ENCODE assay signal across 12 mouse cellular contexts in the genomic region with DNA sequence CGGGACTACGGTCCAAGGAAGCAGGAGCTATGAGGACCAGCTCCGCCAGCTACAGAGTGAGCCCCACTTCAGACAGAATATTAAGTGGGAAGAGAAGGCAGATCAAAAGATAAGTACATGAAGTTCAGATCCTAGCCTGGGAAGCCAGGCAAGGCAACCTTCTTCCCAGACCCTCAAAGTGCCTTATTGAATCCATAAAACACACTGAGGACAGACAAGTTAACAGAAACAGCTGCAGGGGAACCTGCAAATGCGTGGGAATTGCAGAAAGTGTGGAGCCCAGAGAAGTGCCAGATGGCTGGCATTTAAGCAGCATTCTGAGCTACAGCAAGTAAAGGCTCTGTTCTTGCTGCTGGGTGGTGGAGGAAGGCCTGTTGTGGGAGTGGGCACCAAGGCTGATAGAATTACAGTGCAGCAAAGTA. TPM values are rescaled to one million over a fixed set of nuclear protein-coding genes. Genes with fewer than 3 reads are reported as not detected.
DNase-seq lines count a peak whose midpoint lies in the region; ATAC-seq and TF ChIP-seq lines count a peak whose summit lies in the region.
"Had no signal": no experiment of that assay in that cellular context is flagged by ENCODE, and none has a peak within 500 bp of the region (broad histone marks: within the 10 kb centered on the region; RNA-seq: fewer than 3 reads in every experiment).

No protein-coding gene starts in this region.

- H3K4me3 ChIP-seq in hindbrain, embryonic 13.5 days: no peak overlapping the region
- no peak overlapping the region for H3K4me3 ChIP-seq in hindbrain, embryonic 10.5 days
- no peak overlapping the region for H3K4me3 ChIP-seq in forebrain, embryonic 13.5 days
- no peak overlapping the region for H3K4me3 ChIP-seq in olfactory bulb, adult 2 months (ENCODE audit: insufficient read depth, low read depth, low read length)
- H3K4me3 ChIP-seq: lung, embryonic 15.5 days had no signal

- no peak overlapping the region for H3K4me2 ChIP-seq in hindbrain, embryonic 13.5 days
- 0 out of 2 replicates have a peak overlapping the region, but pooled peaks have one; percentile 12 for H3K4me2 ChIP-seq in forebrain, embryonic 13.5 days
- H3K4me2 ChIP-seq: heart, embryonic 11.5 days; lung, embryonic 15.5 days had no signal

- H3K36me3 ChIP-seq in hindbrain, embryonic 13.5 days: peaks cover 4% of the 10 kb centered on the region; the same call in 1 of the 2 replicates
- H3K36me3 ChIP-seq in hindbrain, embryonic 10.5 days: peaks cover 4% of the 10 kb centered on the region; the same call in 1 of the 2 replicates
- H3K36me3 ChIP-seq in forebrain, embryonic 13.5 days (ENCODE audit: poor library complexity, severe bottlenecking): peaks cover 3% of the 10 kb centered on the region; the same call in 1 of the 2 replicates
- H3K36me3 ChIP-seq: lung, embryonic 15.5 days had no signal

- no peak overlapping the region for H3K9ac ChIP-seq in hindbrain, embryonic 13.5 days
- no peak overlapping the region for H3K9ac ChIP-seq in forebrain, embryonic 13.5 days
- H3K9ac ChIP-seq: lung, embryonic 15.5 days had no signal

- no peaks in the 10 kb centered on the region for H3K9me3 ChIP-seq in hindbrain, embryonic 13.5 days
- no peaks in the 10 kb centered on the region for H3K9me3 ChIP-seq in hindbrain, embryonic 10.5 days
- no peaks in the 10 kb centered on the region for H3K9me3 ChIP-seq in forebrain, embryonic 13.5 days (replicated peaks)
- H3K9me3 ChIP-seq: lung, embryonic 15.5 days had no signal

- TF ChIP-seq CTCF in olfactory bulb, adult 2 months (IDR thresholded peaks at IDR 0.05; ENCODE audit: insufficient read depth, low read depth, low read length): no peak

- WGBS in hindbrain, embryonic 13.5 days: 70% methylated on average over 4 of the region's 4 CpGs
- 82% methylated on average over 4 of the region's 4 CpGs for WGBS in hindbrain, embryonic 10.5 days
- WGBS in forebrain, embryonic 13.5 days: 31% methylated on average over 4 of the region's 4 CpGs
- WGBS in olfactory bulb, adult 2 months: 48% methylated on average over 4 of the region's 4 CpGs

- no peaks in the 10 kb centered on the region for H3K27me3 ChIP-seq in hindbrain, embryonic 13.5 days
- no peaks in the 10 kb centered on the region for H3K27me3 ChIP-seq in hindbrain, embryonic 10.5 days (ENCODE audit: insufficient read depth, poor library complexity, severe bottlenecking)
- no peaks in the 10 kb centered on the region for H3K27me3 ChIP-seq in forebrain, embryonic 13.5 days
- H3K27me3 ChIP-seq: CH12.LX; lung, embryonic 15.5 days had no signal

- no peak for DNase-seq in hindbrain, embryonic 10.5 days (ENCODE audit: low spot score)
- peak; percentile 49 to 76 for DNase-seq in layer of hippocampus, postnatal 14 days (ENCODE audit: low spot score in 2 of 2)
- no peak for DNase-seq in gastrocnemius, adult 8-10 months (ENCODE audit: low spot score in 2 of 2)
- DNase-seq in gastrocnemius, adult 18-20 months (ENCODE audit: low spot score): no peak
- DNase-seq in thymus, postnatal 36 days: no peak
- DNase-seq: kidney, postnatal 14 days had no signal

- H3K4me1 ChIP-seq in hindbrain, embryonic 13.5 days (replicated peaks): peaks cover 11% of the 10 kb centered on the region
- peaks cover 15% of the 10 kb centered on the region for H3K4me1 ChIP-seq in hindbrain, embryonic 10.5 days (replicated peaks)
- H3K4me1 ChIP-seq in forebrain, embryonic 13.5 days: peaks cover 28% of the 10 kb centered on the region
- peaks cover 6% of the 10 kb centered on the region for H3K4me1 ChIP-seq in olfactory bulb, adult 2 months (ENCODE audit: control insufficient read depth, insufficient read depth, low read length)
- H3K4me1 ChIP-seq: lung, embryonic 15.5 days had no signal

- peak overlapping the region; percentile 13; the same call in 1 of the 2 replicates for H3K27ac ChIP-seq in hindbrain, embryonic 13.5 days
- no peak overlapping the region for H3K27ac ChIP-seq in hindbrain, embryonic 10.5 days
- H3K27ac ChIP-seq in forebrain, embryonic 13.5 days: peak overlapping the region; percentile 70
- H3K27ac ChIP-seq in olfactory bulb, adult 2 months (ENCODE audit: insufficient read depth, low read depth, low read length): peak overlapping the region; percentile 74
- H3K27ac ChIP-seq: lung, embryonic 15.5 days had no signal

- ATAC-seq in hindbrain, embryonic 13.5 days (ENCODE audit: low FRiP score): no peak
- ATAC-seq in forebrain, embryonic 13.5 days: peak; percentile 56

- no peak for TF ChIP-seq POLR2A in olfactory bulb, adult 2 months (IDR thresholded peaks at IDR 0.05; ENCODE audit: insufficient read depth, low read depth, low read length)

RNA-seq across cellular contexts. Expression of a gene that starts 34.9 kb away (rescaled TPM):
- 601 and 621 TPM in 2 replicates for polyA plus RNA-seq in hindbrain, embryonic 13.5 days (2015; fragmentation: Nextera tagmentation; extraction: Ambion mirVana)
- 91.0 and 160 TPM in 2 replicates for polyA plus RNA-seq in hindbrain, embryonic 10.5 days (2016; fragmentation: Nextera tagmentation; extraction: Ambion mirVana)
- 389 and 392 TPM in 2 replicates for polyA plus RNA-seq in forebrain, embryonic 13.5 days (2015; fragmentation: Nextera tagmentation; extraction: Ambion mirVana)
- total RNA-seq in layer of hippocampus, postnatal 14 days (2021): 1,000 to 10,000 TPM; 3,147 to 3,263 TPM
- polyA plus RNA-seq in olfactory bulb, adult 2 months (2012; ENCODE audit: insufficient read depth, insufficient read length, low replicate concordance, missing spikeins): 578 and 655 TPM in 2 replicates
- 100 to 1,000 TPM; 236 to 331 (median 287) TPM for total RNA-seq in gastrocnemius, adult 8-10 months (2022)
- total RNA-seq in gastrocnemius, adult 18-20 months (2021): 100 to 1,000 TPM; 215 to 272 TPM

Comparison
In these comparisons a context has a peak if more than half of its experiments do, and no peak if none do; other contexts are left out.
1. DNase-seq: peak in layer of hippocampus, postnatal 14 days (2 of 2); none in hindbrain, embryonic 10.5 days (single experiment), gastrocnemius, adult 8-10 months (0 of 2), gastrocnemius, adult 18-20 months (single experiment) and thymus, postnatal 36 days (0 of 2).